10 mouse cellular contexts compared by ENCODE assay signal in the genomic region with DNA sequence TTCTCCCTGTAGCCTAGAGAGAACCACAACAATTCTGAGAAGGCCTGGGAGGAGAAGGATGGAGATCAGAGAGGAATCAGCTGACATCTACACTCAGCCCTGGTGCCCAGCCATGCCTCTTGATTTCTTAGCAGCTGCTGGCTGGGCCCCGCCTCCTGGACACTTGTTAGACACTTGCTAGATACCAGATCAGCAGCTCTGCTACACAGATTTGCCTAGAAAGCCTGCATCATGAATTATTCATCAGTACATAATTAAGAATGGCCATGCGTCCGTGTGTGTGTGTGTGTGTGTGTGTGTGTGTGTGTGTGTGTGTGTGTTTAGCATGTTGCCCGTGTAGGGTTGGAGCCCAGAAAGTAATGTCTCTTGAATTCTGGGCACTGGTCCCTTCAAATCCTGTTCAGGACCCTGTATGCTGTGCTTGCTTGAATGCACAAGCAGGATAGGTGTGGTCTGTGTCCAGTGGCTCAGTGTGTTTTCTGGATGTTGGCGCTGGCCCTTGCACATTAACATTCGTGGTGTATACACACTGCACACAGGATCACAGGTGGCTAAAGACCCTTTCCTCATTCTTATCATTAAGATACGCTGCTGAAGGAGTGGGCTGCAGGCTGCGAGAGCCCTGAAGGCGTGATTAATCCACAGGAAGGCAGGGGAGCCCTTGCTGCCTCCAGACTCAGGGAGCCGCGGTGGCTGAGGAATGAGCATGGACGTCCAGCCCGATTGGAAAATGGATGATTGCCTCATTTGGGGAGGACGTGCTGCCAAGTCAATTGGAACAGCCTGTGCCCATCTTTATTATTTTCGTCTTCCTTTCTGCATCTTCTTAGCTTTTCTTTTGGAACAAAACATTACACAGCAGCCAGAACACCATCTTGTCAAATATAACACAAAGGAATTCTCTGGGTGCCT.
A peak's percentile ranks its signal among the peaks of the same experiment; 100 is the strongest.
DNase-seq lines count a peak whose midpoint lies in the region; ATAC-seq lines count a peak whose summit lies in the region.
"Had no signal": no experiment of that assay in that cellular context is flagged by ENCODE, and none has a peak within 500 bp of the region (broad histone marks: within the 10 kb centered on the region; RNA-seq: fewer than 3 reads in every experiment).

No protein-coding gene starts in this region.

- H3K9ac ChIP-seq in neural tube, embryonic 11.5 days (ENCODE audit: low read length) = no peak overlapping the region

- 70% methylated on average over 15 of the region's 15 CpGs for WGBS in neural tube, embryonic 11.5 days

- peak; percentile 53 for DNase-seq in adrenal gland, postnatal 14 days
- DNase-seq in adrenal gland, postnatal 10 days = no peak
- peak; percentile 67 for DNase-seq in neural tube, embryonic 11.5 days (ENCODE audit: low spot score)
- no peak for DNase-seq in neural tube, embryonic 10.5 days (ENCODE audit: extremely low spot score, low spot score)
- DNase-seq in kidney, postnatal 10 days = peak; percentile 37
- DNase-seq in skeletal muscle tissue, adult 2 months (ENCODE audit: low read depth, low spot score) = peak; percentile 62
- DNase-seq in urinary bladder, postnatal 4 days (ENCODE audit: low spot score in 2 of 2) = no peak
- no peak for DNase-seq in spleen, postnatal 10 days (ENCODE audit: low spot score in 2 of 2)

- H3K4me1 ChIP-seq in neural tube, embryonic 11.5 days (ENCODE audit: control insufficient read depth, insufficient read depth, low read length) = peaks cover 8% of the 10 kb centered on the region

- no peak overlapping the region for H3K4me2 ChIP-seq in neural tube, embryonic 11.5 days (ENCODE audit: low read depth)

- H3K27me3 ChIP-seq in neural tube, embryonic 11.5 days (ENCODE audit: control insufficient read depth, insufficient read depth, low read length) = no peaks in the 10 kb centered on the region
- H3K27me3 ChIP-seq: Patski had no signal

- peak; percentile 76 for ATAC-seq in neural tube, embryonic 11.5 days (ENCODE audit: insufficient read depth, low FRiP score, low TSS enrichment)
- ATAC-seq: intestine, postnatal 0 days; Patski had no signal

- H3K4me3 ChIP-seq in neural tube, embryonic 11.5 days (ENCODE audit: low read depth, low read length) = no peak overlapping the region

- H3K27ac ChIP-seq in neural tube, embryonic 11.5 days (ENCODE audit: low read depth, low read length) = peak overlapping the region; percentile 46; the same call in 1 of the 2 replicates

- no peaks in the 10 kb centered on the region for H3K9me3 ChIP-seq in neural tube, embryonic 11.5 days (ENCODE audit: control insufficient read depth, low read length)

- no peaks in the 10 kb centered on the region for H3K36me3 ChIP-seq in neural tube, embryonic 11.5 days (ENCODE audit: control insufficient read depth, insufficient read depth, low read length)

Comparison
In these comparisons a context has a peak if more than half of its experiments do, and no peak if none do; other contexts are left out.
1. DNase-seq: peak in adrenal gland, postnatal 14 days (single experiment), neural tube, embryonic 11.5 days (single experiment), kidney, postnatal 10 days (single experiment) and skeletal muscle tissue, adult 2 months (single experiment); none in adrenal gland, postnatal 10 days (single experiment), neural tube, embryonic 10.5 days (single experiment), urinary bladder, postnatal 4 days (0 of 2) and spleen, postnatal 10 days (0 of 2).